Mouse (Mus musculus): Measurements from ENCODE around the gene Gm28372. TPM values are rescaled to one million over a fixed set of nuclear protein-coding genes. Genes with fewer than 3 reads are reported as not detected.

The Gm28372 gene
- total RNA-seq, 2 experiments from 2014 or later, result not detected

DNA sequence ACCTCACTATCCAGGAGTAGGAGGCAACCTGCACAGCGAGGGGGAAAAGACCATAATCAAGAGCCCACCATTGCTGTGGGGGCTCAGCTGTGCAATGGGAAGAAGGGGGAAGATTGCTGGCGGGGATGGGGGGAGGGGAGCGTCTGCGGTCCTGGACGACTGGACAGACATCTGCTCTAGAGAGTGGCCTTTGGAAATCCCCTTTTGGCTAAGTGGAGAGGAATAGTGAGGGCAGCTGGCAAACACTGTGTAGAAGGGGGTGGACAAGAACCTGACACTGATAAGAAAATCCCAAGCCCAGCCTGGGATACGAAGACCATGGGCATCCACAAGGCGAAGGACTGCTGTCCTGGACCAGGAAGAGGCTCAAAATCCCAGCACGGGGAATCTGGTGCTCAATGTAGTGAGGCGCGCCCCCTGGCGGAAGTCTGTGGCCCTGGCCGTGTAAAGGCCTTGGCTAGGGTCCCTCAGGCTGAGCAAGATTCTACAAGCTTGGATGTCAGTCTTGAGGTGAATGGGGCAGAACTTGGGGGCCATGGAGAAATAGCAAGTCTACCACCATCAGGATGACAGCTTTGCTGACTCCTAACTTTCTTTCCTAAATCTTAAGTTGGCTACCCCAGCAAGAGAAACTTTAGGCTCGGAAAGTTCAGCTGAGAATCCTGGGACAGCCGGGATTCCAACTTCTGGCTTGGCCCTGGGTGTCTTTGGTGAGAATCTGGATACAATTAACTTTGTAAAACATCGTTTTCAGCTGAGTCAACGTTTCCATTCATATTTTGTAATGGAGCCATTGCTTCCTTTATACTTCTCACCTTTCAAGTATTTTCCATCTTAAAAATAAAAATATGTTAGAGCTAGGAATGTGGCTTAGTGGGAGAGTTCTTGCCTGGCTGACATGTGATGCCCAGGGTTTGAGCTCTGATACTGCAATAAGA, 6.8 kb downstream of the Gm28372 start:
- intact Hi-C loops (cut with DNase I), result loop anchor here (1.0 kb wide), 1 partner anchor 121 kb away; no protein-coding TSS in a partner anchor
- DNase-seq, result peak; percentile 87 to 93

GRCm38 (mm10) chr2:130412775-130413174, 7.7 kb downstream of the Gm28372 start:
- intact Hi-C loops (cut with DNase I), result no loop called here

DNA sequence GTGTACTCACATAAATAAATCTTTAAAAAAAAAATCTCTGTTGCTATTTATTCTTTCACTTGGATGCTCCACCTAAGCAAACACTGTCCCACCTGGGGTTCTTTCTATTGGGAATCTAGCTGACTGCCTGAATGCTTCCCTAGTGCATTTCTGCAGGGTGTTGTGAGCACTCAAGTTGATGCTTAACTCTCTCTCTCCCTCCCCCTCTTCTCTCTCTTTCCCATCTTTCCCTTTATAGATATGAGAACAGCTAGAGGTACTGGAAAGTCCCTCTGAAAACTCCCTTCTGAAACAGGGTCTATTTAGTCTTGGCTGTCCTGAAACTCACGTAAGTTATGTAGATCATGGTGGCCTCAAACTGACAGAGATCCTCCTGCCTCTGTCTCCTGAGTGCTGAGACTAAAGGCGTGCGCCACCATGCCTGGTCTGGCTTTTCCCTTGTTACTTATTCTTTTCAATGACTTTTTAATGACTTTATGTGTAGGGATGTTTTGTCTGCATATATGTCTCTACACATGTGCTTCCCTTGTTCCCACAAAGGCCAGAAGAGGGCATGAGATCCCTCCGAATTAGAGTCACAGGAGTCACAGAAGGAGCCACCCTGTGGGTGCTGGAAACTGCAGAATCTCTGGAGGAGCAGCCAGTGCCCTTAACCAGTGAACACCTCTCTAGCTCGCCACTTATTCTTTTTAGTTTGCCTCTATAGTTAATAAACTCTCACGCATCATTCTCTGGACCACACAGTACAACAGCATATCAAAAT, 9.2 kb downstream of the Gm28372 start:
- intact Hi-C loops (cut with DNase I), result no loop called here
- DNase-seq, result no peak

More at GRCm38 (mm10) chr2:130412775-130413174, 7.7 kb downstream of the Gm28372 start:
- no peak for DNase-seq

DNA sequence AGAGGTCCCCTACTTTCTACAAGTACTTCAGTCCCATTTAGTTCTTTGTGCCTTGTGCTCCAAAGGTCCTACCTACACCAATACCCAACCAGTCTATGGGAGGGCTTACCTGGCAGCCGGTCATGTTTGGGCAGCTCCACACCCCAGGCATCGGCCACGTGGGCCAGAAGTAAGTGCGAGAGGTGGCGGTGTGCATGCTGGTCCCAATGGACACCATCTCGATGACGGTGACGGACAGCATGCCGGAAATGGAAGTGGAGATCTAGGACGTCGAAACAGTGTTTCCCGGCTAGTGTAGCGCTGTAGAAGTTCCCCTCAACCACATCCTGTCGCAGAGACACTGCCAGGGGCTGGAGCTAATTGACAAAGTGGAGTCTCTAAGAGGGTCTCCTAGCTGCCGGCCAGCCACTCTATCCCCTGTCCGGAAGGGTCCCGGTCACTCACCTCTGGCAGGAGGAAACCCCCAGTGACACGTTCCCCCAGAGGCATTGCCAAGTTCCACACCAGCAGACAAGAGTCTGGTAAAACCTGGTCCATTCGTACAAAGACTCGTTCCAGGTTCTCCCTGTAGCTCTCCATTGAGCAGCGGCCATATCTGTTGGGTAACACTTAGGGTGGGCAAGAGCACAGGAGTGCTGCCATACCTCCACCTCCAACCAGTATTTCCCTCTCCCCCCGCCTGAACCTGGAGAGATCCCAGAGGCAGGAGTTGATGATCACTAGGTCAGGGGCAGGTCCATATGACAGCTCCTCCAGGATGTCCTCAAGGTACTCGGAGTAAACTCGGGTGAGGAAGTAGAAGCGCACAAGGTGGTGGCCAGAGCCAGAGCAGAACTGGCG, 17.0 kb downstream of the Gm28372 start:
- DNase-seq, result no peak
- intact Hi-C loops (cut with DNase I), result no loop called here

DNA sequence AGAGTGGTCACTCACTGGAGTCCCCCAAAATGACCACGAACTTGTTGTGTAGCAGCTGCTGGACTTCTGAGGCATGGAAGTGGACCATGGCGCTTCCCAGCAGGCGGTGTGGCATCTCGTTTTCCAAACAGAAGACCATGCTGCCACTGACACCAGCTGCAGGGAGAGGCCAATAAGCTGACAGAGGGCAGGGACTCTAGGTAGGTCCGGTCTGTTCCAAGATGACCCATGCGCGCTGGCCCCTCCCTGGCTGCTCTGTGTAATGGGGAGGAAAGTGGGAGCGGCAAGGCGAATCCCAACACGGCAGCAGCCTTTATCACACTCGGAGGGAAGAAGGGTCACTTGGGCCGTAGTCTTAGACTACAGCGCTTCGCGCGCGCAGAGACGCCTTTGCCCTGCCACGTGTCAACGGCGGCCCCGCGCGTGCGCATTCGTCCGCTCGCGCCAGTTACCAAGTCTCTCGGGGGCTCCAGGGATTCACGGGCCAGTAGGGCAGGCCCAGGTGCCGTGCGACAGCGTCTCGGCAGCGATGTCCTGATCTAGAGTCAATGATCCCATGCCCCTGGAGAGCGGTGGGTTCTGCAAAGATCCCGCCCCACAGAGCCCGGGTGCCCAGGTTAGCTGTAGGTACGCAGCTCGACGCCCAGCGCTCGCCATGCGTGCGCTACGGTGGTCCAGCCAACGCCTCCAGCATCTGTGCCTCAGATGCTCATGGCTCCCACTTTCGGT, 18.5 kb downstream of the Gm28372 start:
- intact Hi-C loops (cut with DNase I), result no loop called here
- DNase-seq, result peak; percentile 82 to 85

GRCm38 (mm10) chr2:130424126-130424853, 19.3 kb downstream of the Gm28372 start, which contains the start of the genes Vps16 and Pced1a:
Gene Vps16, plus strand, starts transcription at chr2:130424339.
Gene Pced1a, minus strand, starts transcription at chr2:130424701.
- DNase-seq, result peak; percentile 96 to 97
- intact Hi-C loops (cut with DNase I), result no loop called here

GRCm38 (mm10) chr2:130425112-130425511, 20.1 kb downstream of the Gm28372 start:
- intact Hi-C loops (cut with DNase I), result no loop called here
- DNase-seq, result peak; percentile 21 to 33

GRCm38 (mm10) chr2:130429851-130430250, 24.8 kb downstream of the Gm28372 start:
- intact Hi-C loops (cut with DNase I), result loop anchor here (5.0 kb wide), 1 partner anchor 97 kb away; no protein-coding TSS in a partner anchor

GRCm38 (mm10) chr2:130430484-130430883, 25.4 kb downstream of the Gm28372 start:
- intact Hi-C loops (cut with DNase I), result loop anchor here (5.0 kb wide), 1 partner anchor 97 kb away; no protein-coding TSS in a partner anchor
- DNase-seq, result no peak

More at GRCm38 (mm10) chr2:130429851-130430250, 24.8 kb downstream of the Gm28372 start:
- no peak for DNase-seq

GRCm38 (mm10) chr2:130432157-130432556, 27.1 kb downstream of the Gm28372 start:
- intact Hi-C loops (cut with DNase I), result loop anchor here (5.0 kb wide), 1 partner anchor 95 kb away; no protein-coding TSS in a partner anchor
- DNase-seq, result no peak

DNA sequence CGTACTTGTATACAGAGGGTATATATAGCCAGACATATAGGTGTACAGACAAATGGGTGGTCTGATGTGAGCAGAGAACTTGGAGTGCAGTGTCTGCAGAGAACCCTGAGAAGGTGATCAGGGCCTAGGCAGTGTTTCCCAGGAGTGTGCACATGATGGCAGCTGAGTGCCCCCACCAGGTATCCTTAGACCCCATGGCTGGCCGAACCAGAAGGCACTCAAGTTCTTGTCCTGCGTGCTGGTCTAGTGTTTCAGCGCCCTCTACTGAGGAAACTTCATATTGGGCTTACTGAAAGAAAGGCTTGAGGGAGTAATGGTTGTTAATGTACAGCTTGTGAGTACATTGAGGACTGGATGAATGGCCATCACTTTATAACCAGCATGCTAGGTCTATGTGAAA, 28.1 kb downstream of the Gm28372 start:
- peak; percentile 58 to 72 for DNase-seq
- intact Hi-C loops (cut with DNase I), result loop anchor here (5.0 kb wide), 1 partner anchor 94 kb away; no protein-coding TSS in a partner anchor

DNA sequence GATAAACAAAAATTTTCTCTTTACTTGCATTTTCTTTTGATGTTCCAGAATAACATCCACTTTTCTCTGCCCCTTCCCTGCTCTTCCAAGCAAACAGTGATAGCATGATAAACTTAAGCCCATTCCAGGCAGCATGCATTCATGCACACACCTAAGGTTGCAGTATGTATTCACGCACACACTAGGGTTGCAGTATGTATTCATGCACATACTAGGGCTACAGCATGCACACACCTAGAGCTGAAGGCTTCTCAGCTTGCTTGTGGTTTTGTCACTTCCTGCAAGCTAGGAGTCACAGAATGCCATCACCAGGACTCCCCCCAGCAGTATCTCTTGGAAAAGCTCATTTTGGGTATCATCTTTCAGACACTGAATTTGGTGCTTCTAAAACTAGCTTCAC, 31.7 kb downstream of the Gm28372 start:
- intact Hi-C loops (cut with DNase I), result no loop called here
- DNase-seq, result no peak

DNA sequence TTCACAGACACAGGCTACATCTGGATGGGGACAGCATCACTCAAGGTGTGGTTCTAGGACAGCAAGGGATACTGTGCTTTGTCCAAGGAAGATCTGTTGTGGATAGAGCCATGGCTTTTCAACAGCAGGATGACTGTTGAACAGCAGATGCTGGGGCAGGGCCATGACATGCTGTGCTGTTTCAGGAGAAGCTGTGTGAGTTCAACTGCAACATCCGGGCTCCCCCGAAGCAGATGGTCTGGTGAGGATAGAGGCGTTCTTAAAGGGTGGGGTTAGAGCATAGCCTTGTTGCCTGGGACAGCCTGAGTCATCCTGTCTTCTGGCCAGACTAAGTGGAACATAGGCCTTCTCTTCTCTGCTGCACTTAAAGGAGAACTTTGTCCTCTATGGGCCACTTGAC, 33.8 kb downstream of the Gm28372 start:
- intact Hi-C loops (cut with DNase I), result no loop called here

GRCm38 (mm10) chr2:130439840-130440480, 34.9 kb downstream of the Gm28372 start:
- DNase-seq, result no peak
- intact Hi-C loops (cut with DNase I), result no loop called here

More for the DNA sequence above, 33.8 kb downstream of the Gm28372 start:
- peak in 1 of 2 experiments; percentile 29 for DNase-seq

DNA sequence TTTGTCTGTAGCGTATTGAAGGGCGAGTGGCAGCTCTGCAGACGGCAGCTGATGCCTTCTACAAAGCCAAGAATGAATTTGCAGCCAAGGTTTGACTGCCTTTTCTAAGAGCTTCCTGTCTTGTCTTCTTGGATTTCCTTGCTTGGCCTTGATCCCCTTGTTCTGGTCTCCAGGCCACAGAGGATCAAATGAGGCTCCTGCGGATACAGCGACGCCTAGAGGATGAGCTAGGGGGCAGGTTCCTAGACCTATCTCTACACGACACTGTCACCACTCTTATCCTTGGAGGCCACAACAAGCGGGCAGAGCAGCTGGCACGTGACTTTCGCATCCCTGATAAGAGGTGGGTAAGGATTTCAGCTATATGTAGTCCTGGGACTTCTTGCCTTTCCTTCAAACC, 37.1 kb downstream of the Gm28372 start:
- DNase-seq, result no peak
- intact Hi-C loops (cut with DNase I), result no loop called here

- DNase-seq, result no peak
- intact Hi-C loops (cut with DNase I), result no loop called here
Observed at GRCm38 (mm10) chr2:130448449-130448848, 43.4 kb downstream of the Gm28372 start.

GRCm38 (mm10) chr2:130449021-130449793, 44.2 kb downstream of the Gm28372 start:
- peak; percentile 22 to 33 for DNase-seq
- intact Hi-C loops (cut with DNase I), result no loop called here
